7 mouse cellular contexts compared by ENCODE assay signal in genomic region chr12:14152426-14152825, GRCm38 (mm10). TPM values are rescaled to one million over a fixed set of nuclear protein-coding genes. Genes with fewer than 3 reads are reported as not detected.
A peak's percentile ranks its signal among the peaks of the same experiment; 100 is the strongest.
DNase-seq lines count a peak whose midpoint lies in the region; ATAC-seq lines count a peak whose summit lies in the region.

No protein-coding gene starts in this region.

- H3K9ac ChIP-seq in midbrain, embryonic 14.5 days (replicated peaks; ENCODE audit: low read length), result no peak overlapping the region; the same call in 1 of the 2 replicates

- DNase-seq in adrenal gland, postnatal 25 days, result peak; percentile 23
- DNase-seq in cerebellum, postnatal 14 days, result peak; percentile 51 to 63
- DNase-seq in frontal cortex, postnatal 36 days (ENCODE audit: low spot score in 2 of 2), result peak; percentile 34 to 47
- peak; percentile 52 for DNase-seq in kidney, adult 18-20 months
- peak; percentile 36 for DNase-seq in left cerebral cortex, postnatal 4 days
- peak; percentile 70 for DNase-seq in midbrain, embryonic 14.5 days
- no peak for DNase-seq in MN1 (ENCODE audit: low spot score)

- peak overlapping the region; percentile 21; the same call in 1 of the 2 replicates for H3K27ac ChIP-seq in midbrain, embryonic 14.5 days (replicated peaks; ENCODE audit: low read depth, low read length)

- H3K4me3 ChIP-seq in midbrain, embryonic 14.5 days (replicated peaks; ENCODE audit: low read depth, low read length), result peak overlapping the region; percentile 61

- ATAC-seq in midbrain, embryonic 14.5 days (ENCODE audit: low FRiP score, low TSS enrichment), result peak; percentile 10; the same call in 1 of the 2 replicates

- H3K4me2 ChIP-seq in midbrain, embryonic 14.5 days (ENCODE audit: low read length), result peak overlapping the region; percentile 92

- H3K36me3 ChIP-seq in midbrain, embryonic 14.5 days (ENCODE audit: control insufficient read depth, insufficient read depth, low read length), result no peaks in the 10 kb centered on the region

- H3K4me1 ChIP-seq in midbrain, embryonic 14.5 days (ENCODE audit: control insufficient read depth, insufficient read depth, low read length), result peaks cover 18% of the 10 kb centered on the region

- H3K27me3 ChIP-seq in midbrain, embryonic 14.5 days (ENCODE audit: control insufficient read depth, insufficient read depth, low read length), result no peaks in the 10 kb centered on the region

- intact Hi-C loops in left cerebral cortex, postnatal 4 days (cut with DNase I), result loop anchor here (10.0 kb wide), 2 partner anchors 922 to 1262 kb away; no protein-coding TSS in a partner anchor

- H3K9me3 ChIP-seq in midbrain, embryonic 14.5 days (ENCODE audit: control insufficient read depth, low read length), result no peaks in the 10 kb centered on the region

- 2% methylated on average over 14 of the region's 14 CpGs for WGBS in midbrain, embryonic 14.5 days

RNA-seq across cellular contexts. Expression of gene Fam84a, which starts 0.6 kb away (rescaled TPM):
- 19.3 and 24.3 TPM in 2 replicates for total RNA-seq in adrenal gland, postnatal 25 days (2021)
- total RNA-seq in left cerebral cortex, postnatal 4 days (2021), result 10 to 100 TPM; 53.3 to 55.5 TPM
- 66.5 and 74.1 TPM in 2 replicates for polyA plus RNA-seq in midbrain, embryonic 14.5 days (2014; fragmentation: Nextera tagmentation; extraction: Ambion mirVana)
